Mouse (Mus musculus) bone marrow macrophage, adult 2 months (primary cell): ENCODE results near the gene Ssh1.

ENCODE experiments used
- CTCF ChIP-seq: IDR thresholded peaks from 2 replicates; pipeline ENCODE4 v1.5.1; 2012; ENCODE audit warnings: low read depth, mild to moderate bottlenecking, low read length, moderate library complexity
- POLR2A ChIP-seq: IDR thresholded peaks from 2 replicates; pipeline ENCODE4 v1.6.1; 2012; ENCODE audit warnings: mild to moderate bottlenecking, low read depth, low read length, borderline replicate concordance

GRCm38 (mm10) chr5:113950786-113951692, 42.7 kb downstream of the Ssh1 start:
- TF ChIP-seq CTCF (no peak), POLR2A (no peak)
